Mouse (Mus musculus) liver, postnatal 0 days (tissue): ENCODE data around the gene Vmn1r85. TPM values are rescaled to one million over a fixed set of nuclear protein-coding genes. Genes with fewer than 3 reads are reported as not detected.

Source experiments
- ATAC-seq: fragments of 200-750 bp; cut with Nextera tagmentation; 2 replicates; pipeline ENCODE4 v1.8.0; 2017; ENCODE audit warnings: mild to moderate bottlenecking, moderate library complexity
- DNase-seq: peaks from one replicate; pipeline ENCODE4 v3.0.0-alpha.2; 2016
- H3K27ac ChIP-seq: fragments of 300-500 bp; sonication (generic); 2 replicates; pipeline ENCODE4 v1.5.1; 2014; ENCODE audit warnings: antibody characterized with exemption, moderate library complexity, mild to moderate bottlenecking, low read depth
- H3K27me3 ChIP-seq: fragments of 300-500 bp; sonication (generic); 2 replicates; pipeline ENCODE4 v1.6.1; 2014; ENCODE audit warnings: low read length, control low read depth, mixed read lengths; ENCODE audit not compliant: insufficient read depth
- H3K36me3 ChIP-seq: fragments of 300-500 bp; sonication (generic); replicated peaks from 2 replicates; pipeline ENCODE4 v1.6.1; 2014; ENCODE audit warnings: mild to moderate bottlenecking, control low read depth, low read length, moderate library complexity, mixed read lengths; ENCODE audit not compliant: insufficient read depth
- H3K4me1 ChIP-seq: fragments of 300-500 bp; sonication (generic); 2 replicates; pipeline ENCODE4 v1.6.1; 2014; ENCODE audit warnings: antibody characterized with exemption, mild to moderate bottlenecking, control low read depth; ENCODE audit not compliant: insufficient read depth
- H3K4me2 ChIP-seq: fragments of 300-500 bp; sonication (generic); 2 replicates; pipeline ENCODE4 v1.6.1; 2014; ENCODE audit warnings: low read depth, mild to moderate bottlenecking, low read length, moderate library complexity, mixed read lengths
- H3K4me3 ChIP-seq: fragments of 300-500 bp; sonication (generic); 2 replicates; pipeline ENCODE4 v1.5.1; 2014; ENCODE audit warnings: low read depth, low read length
- H3K9ac ChIP-seq: fragments of 300-500 bp; sonication (generic); replicated peaks from 2 replicates; pipeline ENCODE4 v1.6.1; 2014; ENCODE audit warnings: mild to moderate bottlenecking, moderate library complexity
- H3K9me3 ChIP-seq: fragments of 300-500 bp; sonication (generic); 2 replicates; pipeline ENCODE4 v1.6.1; 2016; ENCODE audit warnings: mild to moderate bottlenecking, control low read depth, low read length, mixed read lengths
- CTCF ChIP-seq: sonication (generic); IDR thresholded peaks from 2 replicates; pipeline ENCODE4 v1.5.1; 2016; ENCODE audit warnings: antibody characterized with exemption, low read depth
- EP300 ChIP-seq: IDR thresholded peaks from 2 replicates; pipeline ENCODE4 v1.6.1; 2016; ENCODE audit warnings: antibody characterized with exemption, low read depth, mild to moderate bottlenecking
- WGBS: fragments of 180-500 bp; shearing (Covaris S2); extraction: QIAGEN DNeasy Blood & Tissue Kit; methylation state at CpG from one replicate; pipeline ENCODE4 v1.1.7; 2014; ENCODE audit not compliant: insufficient replicate concordance; 5-methylcytosine and 5-hydroxymethylcytosine counted together
- polyA plus RNA-seq: library from polyadenylated mRNA; unstranded; fragments of >200 nt; fragmentation: Nextera tagmentation; extraction: Ambion mirVana; gene quantifications from 2 replicates; pipeline ENCODE4 v1.2.1, GENCODE M21; 2015

The Vmn1r85 gene
- polyA plus RNA-seq, 1 experiment from 2014 or later, result not detected

DNA sequence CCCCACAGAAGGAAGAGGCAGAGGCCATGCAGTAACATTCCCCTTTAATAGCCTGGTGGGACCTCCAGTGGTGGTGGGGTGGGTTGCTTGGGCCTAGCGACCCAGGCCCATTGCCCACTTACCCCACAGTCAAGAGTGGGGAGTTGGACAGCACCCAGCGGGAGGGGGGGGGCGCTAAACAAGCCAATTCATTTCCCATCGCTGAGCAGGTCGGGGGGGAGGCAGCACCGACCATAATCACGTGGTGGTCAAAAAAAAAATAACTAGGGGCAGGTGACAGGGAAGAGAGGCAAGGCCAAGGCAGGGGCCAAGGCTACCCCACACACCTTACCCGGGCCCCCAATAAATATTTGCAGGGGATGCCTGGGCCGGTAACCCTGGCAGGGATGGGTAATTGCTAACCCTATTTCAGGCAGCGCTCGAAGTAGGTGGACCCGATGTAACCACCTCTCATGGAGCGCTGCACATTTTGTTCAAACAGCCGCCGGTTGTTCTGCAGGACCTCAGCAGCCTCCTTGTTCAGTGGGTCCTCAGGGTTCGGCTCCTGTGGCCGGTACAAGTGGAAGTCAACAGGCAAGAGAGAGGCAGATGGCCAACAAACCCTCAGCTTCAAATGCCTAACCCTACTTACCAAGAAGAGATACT, 59.6 kb downstream of the Vmn1r85 start:
- Histone ChIP-seq H3K9ac (no peak overlapping the region; the same call in 1 of the 2 replicates), H3K27me3 (no peaks in the 10 kb centered on the region), H3K27ac (peak overlapping the region; percentile 96), H3K4me3 (no peak overlapping the region), H3K4me2 (peak overlapping the region; percentile 95), H3K4me1 (peaks cover 39% of the 10 kb centered on the region), H3K36me3 (peaks cover 44% of the 10 kb centered on the region), H3K9me3 (no peaks in the 10 kb centered on the region)
- DNase-seq (no peak), ATAC-seq (no peak)
- 79% methylated on average over 17 of the region's 17 CpGs for WGBS
- TF ChIP-seq EP300 (no peak), CTCF (no peak)

GRCm38 (mm10) chr7:13034148-13034977, 60.6 kb downstream of the Vmn1r85 start, which contains the start of gene Chmp2a:
Gene Chmp2a, minus strand, starts transcription at chr7:13034807.
- peaks cover 54% of the 10 kb centered on the region for H3K36me3 ChIP-seq
- H3K4me1 ChIP-seq, result peaks cover 39% of the 10 kb centered on the region

GRCm38 (mm10) chr7:13033451-13034147, 61.4 kb downstream of the Vmn1r85 start:
- no peak for DNase-seq
- 42% methylated on average over 13 of the region's 13 CpGs for WGBS

More at GRCm38 (mm10) chr7:13034148-13034977, 60.6 kb downstream of the Vmn1r85 start, which contains the start of gene Chmp2a:
- Histone ChIP-seq H3K27ac (peak within 1 kb of the TSS; percentile 96), H3K9me3 (no peaks in the 10 kb centered on the region), H3K4me3 (peak within 1 kb of the TSS; percentile 83), H3K27me3 (no peaks in the 10 kb centered on the region), H3K9ac (peak within 1 kb of the TSS; percentile 93), H3K4me2 (peak within 1 kb of the TSS; percentile 95)
- no peak for TF ChIP-seq CTCF
- no peak for TF ChIP-seq EP300
- under 1% methylated on average over 44 of the region's 45 CpGs for WGBS
- peak; percentile 60 for ATAC-seq
- peak; percentile 96 for DNase-seq

More at GRCm38 (mm10) chr7:13033451-13034147, 61.4 kb downstream of the Vmn1r85 start:
- no peak for TF ChIP-seq EP300
- no peak for TF ChIP-seq CTCF
- Histone ChIP-seq H3K27me3 (no peaks in the 10 kb centered on the region), H3K36me3 (peaks cover 61% of the 10 kb centered on the region), H3K4me3 (peak overlapping the region; percentile 83), H3K4me2 (peak overlapping the region; percentile 95), H3K9me3 (no peaks in the 10 kb centered on the region), H3K27ac (peak overlapping the region; percentile 96), H3K4me1 (peaks cover 34% of the 10 kb centered on the region), H3K9ac (peak overlapping the region; percentile 93)
- ATAC-seq, result no peak

Other genes starting within 250 kb of the Vmn1r85 start
- 0.61 and 0.65 TPM in 2 replicates for gene Zfp128, start 214.0 kb downstream of the Vmn1r85 start, polyA plus RNA-seq
- 2.3 and 2.5 TPM in 2 replicates for gene Zscan22, start 197.4 kb downstream of the Vmn1r85 start, polyA plus RNA-seq
- 556 and 564 TPM in 2 replicates for gene Rps5, start 172.9 kb downstream of the Vmn1r85 start, polyA plus RNA-seq
- gene Rnf225, start 167.8 kb downstream of the Vmn1r85 start, polyA plus RNA-seq, result 0.05 TPM in 2 replicates
- gene Zfp324, start 129.3 kb downstream of the Vmn1r85 start, polyA plus RNA-seq, result 1.5 and 1.9 TPM in 2 replicates
- 1.6 and 1.8 TPM in 2 replicates for gene Zfp446, start 117.3 kb downstream of the Vmn1r85 start, polyA plus RNA-seq
- gene Slc27a5, start 97.0 kb downstream of the Vmn1r85 start, polyA plus RNA-seq, result 103 and 122 TPM in 2 replicates
- gene Trim28, start 96.1 kb downstream of the Vmn1r85 start, polyA plus RNA-seq, result 56.0 and 59.1 TPM in 2 replicates
- 5.6 and 7.2 TPM in 2 replicates for gene Zbtb45, start 85.1 kb downstream of the Vmn1r85 start, polyA plus RNA-seq
- 132 TPM in 2 replicates for gene Chmp2a, start 60.4 kb downstream of the Vmn1r85 start, polyA plus RNA-seq
- gene Ube2m, start 56.9 kb downstream of the Vmn1r85 start, polyA plus RNA-seq, result 53.8 and 59.8 TPM in 2 replicates
- gene Mzf1, start 40.4 kb downstream of the Vmn1r85 start, polyA plus RNA-seq, result 0.26 and 0.29 TPM in 2 replicates
- not detected in 2 replicates for gene Vmn1r86, start 24.7 kb upstream of the Vmn1r85 start, polyA plus RNA-seq
- gene Vmn1r87, start 45.0 kb upstream of the Vmn1r85 start, polyA plus RNA-seq, result not detected in 2 replicates
- gene Vmn1r88, start 64.4 kb upstream of the Vmn1r85 start, polyA plus RNA-seq, result 0.01 TPM in 1 of 2 replicates, not detected in the other
- gene Vmn1r89, start 117.8 kb upstream of the Vmn1r85 start, polyA plus RNA-seq, result not detected in 2 replicates
- gene Lig1, start 182.1 kb upstream of the Vmn1r85 start, polyA plus RNA-seq, result 50.9 and 60.5 TPM in 2 replicates
- gene Zswim9, start 183.5 kb upstream of the Vmn1r85 start, polyA plus RNA-seq, result 1.5 and 1.7 TPM in 2 replicates
- gene Pla2g4c, start 229.5 kb upstream of the Vmn1r85 start, polyA plus RNA-seq, result 2.0 and 2.1 TPM in 2 replicates